Mouse (Mus musculus) hindbrain, embryonic 12.5 days (tissue): ENCODE data around the gene Plppr3. TPM values are rescaled to one million over a fixed set of nuclear protein-coding genes. Genes with fewer than 3 reads are reported as not detected.

Experiments
- ATAC-seq: fragments of 200-750 bp; cut with Nextera tagmentation; 2 replicates; pipeline ENCODE4 v1.8.0; 2017; ENCODE audit warnings: moderate TSS enrichment; ENCODE audit not compliant: low FRiP score
- H3K27ac ChIP-seq: fragments of 300-500 bp; sonication (generic); 2 replicates; pipeline ENCODE4 v1.5.1; 2016; ENCODE audit warnings: mild to moderate bottlenecking
- H3K27me3 ChIP-seq: fragments of 300-500 bp; sonication (generic); 2 replicates; pipeline ENCODE4 v1.6.1; 2016; ENCODE audit warnings: mild to moderate bottlenecking
- H3K36me3 ChIP-seq: fragments of 300-500 bp; sonication (generic); 2 replicates; pipeline ENCODE4 v1.6.1; 2016; ENCODE audit warnings: mild to moderate bottlenecking
- H3K4me1 ChIP-seq: fragments of 300-500 bp; sonication (generic); 2 replicates; pipeline ENCODE4 v1.6.1; 2016
- H3K4me2 ChIP-seq: fragments of 300-500 bp; sonication (generic); replicated peaks from 2 replicates; pipeline ENCODE4 v1.6.1; 2016; ENCODE audit warnings: mild to moderate bottlenecking
- H3K4me3 ChIP-seq: fragments of 300-500 bp; sonication (generic); 2 replicates; pipeline ENCODE4 v1.5.1; 2016; ENCODE audit warnings: mild to moderate bottlenecking
- H3K9ac ChIP-seq: fragments of 300-500 bp; sonication (generic); 2 replicates; pipeline ENCODE4 v1.6.1; 2016; ENCODE audit warnings: mild to moderate bottlenecking, moderate library complexity
- H3K9me3 ChIP-seq: fragments of 300-500 bp; sonication (generic); replicated peaks from 2 replicates; pipeline ENCODE4 v1.6.1; 2016; ENCODE audit warnings: mild to moderate bottlenecking
- WGBS: fragments of 180-500 bp; shearing (Covaris S2); methylation state at CpG from one replicate; pipeline ENCODE4 v1.1.7; 2016; 5-methylcytosine and 5-hydroxymethylcytosine counted together
- polyA plus RNA-seq: library from polyadenylated mRNA; unstranded; fragments of >200 nt; fragmentation: Nextera tagmentation; extraction: Ambion mirVana; gene quantifications from 2 replicates; pipeline ENCODE4 v1.2.1, GENCODE M21; 2016

Gene Plppr3
- polyA plus RNA-seq, 1 experiment from 2014 or later: 289 TPM

DNA sequence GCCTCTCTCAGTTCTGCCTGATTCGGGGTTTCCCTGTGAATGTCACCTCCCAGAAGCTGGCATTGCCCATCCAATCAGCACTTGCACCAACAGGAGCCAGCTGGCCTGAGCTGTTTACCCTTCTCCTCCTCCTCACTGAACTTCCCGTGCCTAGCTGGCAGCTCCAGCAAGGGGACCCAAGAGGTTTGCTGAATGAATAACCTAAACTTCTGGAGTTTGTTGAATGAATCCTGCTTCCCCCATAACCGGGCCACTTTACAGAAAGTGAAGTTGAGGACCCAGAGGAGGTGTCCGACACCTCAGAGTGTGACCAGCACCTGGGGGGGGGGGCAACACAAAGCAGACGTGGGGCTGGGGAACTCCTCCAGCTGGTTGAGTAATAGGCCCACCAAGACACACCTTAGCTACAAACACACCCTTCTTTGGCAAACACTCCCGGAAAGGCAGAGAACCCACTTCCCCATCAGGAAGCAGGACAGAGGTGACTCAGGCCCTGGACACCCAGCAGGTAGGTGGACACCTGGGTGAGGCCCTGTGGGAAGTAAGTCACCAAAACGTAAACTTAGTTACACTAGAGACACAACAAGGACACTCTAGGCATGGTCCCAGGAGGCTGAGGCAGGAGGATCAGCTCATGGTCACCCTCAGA, 40.6 kb upstream of the Plppr3 start:
- 82% methylated on average over 7 of the region's 7 CpGs for WGBS
- Histone ChIP-seq H3K36me3 (peaks cover 27% of the 10 kb centered on the region), H3K9me3 (no peaks in the 10 kb centered on the region; the same call in 1 of the 2 replicates), H3K27me3 (peaks cover 30% of the 10 kb centered on the region), H3K4me3 (no peak overlapping the region), H3K9ac (peak overlapping the region; percentile 45; the same call in 1 of the 2 replicates), H3K4me2 (peak overlapping the region; percentile 98), H3K4me1 (peaks cover 47% of the 10 kb centered on the region), H3K27ac (no peak overlapping the region)
- ATAC-seq: no peak

- ATAC-seq: no peak
- Histone ChIP-seq H3K27me3 (peaks cover 23% of the 10 kb centered on the region), H3K9me3 (no peaks in the 10 kb centered on the region; the same call in 1 of the 2 replicates), H3K4me3 (no peak overlapping the region), H3K27ac (no peak overlapping the region), H3K4me2 (peak overlapping the region; percentile 98; the same call in 1 of the 2 replicates), H3K36me3 (peaks cover 27% of the 10 kb centered on the region), H3K4me1 (peaks cover 43% of the 10 kb centered on the region), H3K9ac (peak overlapping the region; percentile 45; the same call in 1 of the 2 replicates)
- WGBS: 69% methylated on average over 11 of the region's 11 CpGs
Observed at GRCm38 (mm10) chr10:79914131-79914947, 39.9 kb upstream of the Plppr3 start.

- no peak overlapping the region for H3K4me2 ChIP-seq
- peaks cover 4% of the 10 kb centered on the region for H3K27me3 ChIP-seq
- no peaks in the 10 kb centered on the region for H3K9me3 ChIP-seq
- no peak for ATAC-seq
- WGBS: 69% methylated on average over 20 of the region's 20 CpGs
- H3K36me3 ChIP-seq: peaks cover 27% of the 10 kb centered on the region
- H3K27ac ChIP-seq: no peak overlapping the region
- no peak overlapping the region for H3K4me3 ChIP-seq
- no peak overlapping the region for H3K9ac ChIP-seq
- peaks cover 37% of the 10 kb centered on the region for H3K4me1 ChIP-seq
Observed at GRCm38 (mm10) chr10:79912412-79912811, 38.0 kb upstream of the Plppr3 start.

- no peaks in the 10 kb centered on the region for H3K9me3 ChIP-seq
- 96% methylated on average over 4 of the region's 4 CpGs for WGBS
- peaks cover 44% of the 10 kb centered on the region for H3K36me3 ChIP-seq
- no peak within 1 kb of the TSS for H3K4me3 ChIP-seq
- ATAC-seq: no peak
- no peak within 1 kb of the TSS for H3K4me2 ChIP-seq
- peak within 1 kb of the TSS; percentile 77; the same call in 1 of the 2 replicates for H3K27ac ChIP-seq
- H3K27me3 ChIP-seq: no peaks in the 10 kb centered on the region
- no peak within 1 kb of the TSS for H3K9ac ChIP-seq
- peaks cover 26% of the 10 kb centered on the region for H3K4me1 ChIP-seq
Observed at GRCm38 (mm10) chr10:79910556-79910955, 36.1 kb upstream of the Plppr3 start, which contains the start of gene Gm26602. Gene Gm26602 (plus strand): TSS chr10:79910856.

DNA sequence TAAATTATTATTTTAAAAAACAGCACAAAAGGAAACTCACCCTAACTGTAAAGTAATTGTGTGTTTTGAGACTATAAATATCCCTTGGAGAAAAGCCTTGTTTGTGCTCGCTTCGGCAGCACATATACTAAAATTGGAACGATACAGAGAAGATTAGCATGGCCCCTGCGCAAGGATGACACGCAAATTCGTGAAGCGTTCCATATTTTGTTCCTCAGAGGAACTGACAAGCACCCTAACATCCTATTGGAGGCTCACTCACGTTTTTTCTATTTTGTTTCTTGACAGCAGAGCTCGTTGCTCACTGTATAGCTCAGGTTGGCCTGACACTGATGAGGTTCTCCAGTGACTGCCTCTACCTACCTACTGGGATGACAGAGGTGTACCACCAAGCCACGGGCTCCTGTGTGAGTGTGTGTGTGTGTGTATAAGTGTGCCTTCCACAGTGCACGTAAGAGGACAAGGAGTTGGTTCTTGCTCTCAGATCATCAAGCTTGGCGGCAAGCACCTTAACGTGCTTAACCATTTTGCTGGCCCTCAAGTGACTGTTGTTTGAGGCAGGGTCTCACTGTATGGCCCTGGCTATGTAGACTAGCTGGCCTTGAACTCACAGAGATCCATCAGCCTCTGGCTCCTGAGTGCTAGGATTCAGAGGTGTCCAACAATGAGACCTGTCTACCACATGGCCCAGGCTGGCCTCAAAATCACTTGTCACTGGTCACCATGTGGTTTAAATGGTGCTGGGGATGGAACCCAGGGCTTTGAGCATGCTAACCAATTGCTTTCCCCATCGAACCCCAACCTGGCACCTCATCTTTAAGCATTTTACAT, 34.9 kb upstream of the Plppr3 start:
- WGBS: 24% methylated on average over 14 of the region's 14 CpGs
- peak; percentile 54 for ATAC-seq
- Histone ChIP-seq H3K4me1 (peaks cover 13% of the 10 kb centered on the region), H3K27me3 (no peaks in the 10 kb centered on the region), H3K9me3 (no peaks in the 10 kb centered on the region), H3K4me2 (peak overlapping the region; percentile 46), H3K4me3 (peak overlapping the region; percentile 55; the same call in 1 of the 2 replicates), H3K36me3 (peaks cover 53% of the 10 kb centered on the region), H3K9ac (peak overlapping the region; percentile 27), H3K27ac (peak overlapping the region; percentile 96)

GRCm38 (mm10) chr10:79908167-79909091, 34.0 kb upstream of the Plppr3 start, which contains the start of gene Med16:
Gene Med16 (minus strand): TSS chr10:79908923.
- Histone ChIP-seq H3K9me3 (no peaks in the 10 kb centered on the region), H3K4me2 (peak within 1 kb of the TSS; percentile 46), H3K4me1 (peaks cover 11% of the 10 kb centered on the region), H3K9ac (peak within 1 kb of the TSS; percentile 78), H3K27ac (peak within 1 kb of the TSS; percentile 96), H3K4me3 (peak within 1 kb of the TSS; percentile 55), H3K36me3 (peaks cover 59% of the 10 kb centered on the region), H3K27me3 (no peaks in the 10 kb centered on the region)
- 1% methylated on average over 52 of the region's 52 CpGs for WGBS
- peak; percentile 92 for ATAC-seq

GRCm38 (mm10) chr10:79907415-79907814, 33.0 kb upstream of the Plppr3 start:
- Histone ChIP-seq H3K9me3 (no peaks in the 10 kb centered on the region), H3K4me3 (peak overlapping the region; percentile 55; the same call in 1 of the 2 replicates), H3K4me2 (0 out of 2 replicates have a peak overlapping the region, but pooled peaks have one; percentile 46), H3K27ac (no peak overlapping the region), H3K9ac (0 out of 2 replicates have a peak overlapping the region, but pooled peaks have one; percentile 32), H3K4me1 (peaks cover 11% of the 10 kb centered on the region), H3K27me3 (peaks cover 9% of the 10 kb centered on the region), H3K36me3 (peaks cover 62% of the 10 kb centered on the region)
- ATAC-seq: no peak
- WGBS: 94% methylated on average over 10 of the region's 10 CpGs

GRCm38 (mm10) chr10:79906712-79907111, 32.3 kb upstream of the Plppr3 start:
- H3K27ac ChIP-seq: no peak overlapping the region
- H3K4me2 ChIP-seq: no peak overlapping the region
- H3K9ac ChIP-seq: no peak overlapping the region
- WGBS: 87% methylated on average over 9 of the region's 9 CpGs
- no peak overlapping the region for H3K4me3 ChIP-seq
- H3K27me3 ChIP-seq: peaks cover 11% of the 10 kb centered on the region
- H3K36me3 ChIP-seq: peaks cover 59% of the 10 kb centered on the region
- H3K9me3 ChIP-seq: no peaks in the 10 kb centered on the region
- peaks cover 11% of the 10 kb centered on the region for H3K4me1 ChIP-seq
- ATAC-seq: no peak

DNA sequence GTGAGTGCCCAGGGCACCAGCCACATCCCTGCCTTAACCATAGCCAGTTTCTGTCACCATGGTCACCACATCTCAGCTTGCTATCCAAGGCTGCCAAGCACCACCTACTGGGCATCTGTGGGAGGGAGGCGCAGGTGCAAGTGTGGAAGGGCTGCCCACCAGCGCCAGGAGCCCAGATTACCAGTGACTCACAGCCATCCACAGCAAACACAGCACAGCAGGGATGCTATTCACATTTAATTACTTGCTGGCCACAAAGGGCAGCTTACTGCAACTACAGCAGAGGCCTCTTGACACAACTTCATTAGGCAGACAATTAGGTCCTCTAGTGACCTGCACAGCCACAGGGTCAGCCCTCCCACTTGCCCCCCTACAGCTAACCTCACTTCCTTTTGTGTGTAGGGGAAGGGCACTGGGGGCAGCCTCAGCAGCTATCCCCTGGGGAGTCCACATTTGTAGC, 26.5 kb upstream of the Plppr3 start:
- Histone ChIP-seq H3K9ac (no peak overlapping the region), H3K27me3 (peaks cover 34% of the 10 kb centered on the region), H3K4me3 (no peak overlapping the region), H3K27ac (peak overlapping the region; percentile 36; the same call in 1 of the 2 replicates), H3K4me2 (no peak overlapping the region), H3K4me1 (peaks cover 10% of the 10 kb centered on the region), H3K9me3 (no peaks in the 10 kb centered on the region), H3K36me3 (peaks cover 73% of the 10 kb centered on the region)
- WGBS: 24% methylated on average over 2 of the region's 2 CpGs
- peak; percentile 65 for ATAC-seq

DNA sequence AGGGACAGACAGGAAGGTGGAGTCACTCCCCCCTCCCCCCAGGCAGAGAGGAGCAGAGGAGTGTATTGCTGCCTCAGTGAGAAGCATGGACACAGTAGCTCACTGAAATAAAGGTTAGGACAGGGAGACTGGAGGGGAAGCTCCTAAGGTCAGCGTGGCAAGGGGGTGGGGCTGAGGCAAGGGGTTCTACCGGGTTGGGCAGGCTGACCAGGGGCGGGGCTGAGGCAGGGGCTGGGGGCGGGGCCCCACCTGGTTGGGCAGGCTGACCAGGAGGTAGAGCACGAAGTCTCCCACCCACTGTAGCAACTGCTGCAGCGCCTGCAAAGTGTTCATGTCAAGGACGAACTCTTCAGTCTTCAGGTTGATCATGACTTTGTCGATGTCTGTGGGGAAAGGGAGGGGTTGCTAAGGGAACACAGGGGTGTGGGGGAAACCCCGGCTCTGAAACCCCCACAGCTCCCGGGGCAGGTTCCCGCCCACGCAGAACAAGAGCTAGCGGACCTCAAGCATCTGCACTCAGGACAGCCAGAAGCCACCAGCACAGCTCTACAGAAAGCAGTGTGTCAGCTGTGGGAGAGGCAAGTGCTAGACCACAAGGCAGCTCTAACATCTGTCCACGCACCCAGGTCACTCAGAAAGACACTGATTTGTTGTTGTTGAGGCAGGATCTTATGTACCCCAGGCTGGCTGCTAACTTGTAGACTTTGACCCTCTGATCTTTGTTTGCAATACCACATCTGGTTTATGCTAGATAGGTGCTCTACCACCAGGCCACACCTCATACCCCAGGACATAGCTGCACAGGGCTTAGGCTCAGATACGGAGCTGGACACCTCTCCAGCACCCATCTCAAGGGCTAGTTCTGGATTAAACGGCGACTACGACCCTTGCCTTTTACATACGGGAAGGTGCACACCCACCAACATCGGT, 23.1 kb upstream of the Plppr3 start:
- 51% methylated on average over 20 of the region's 20 CpGs for WGBS
- H3K27ac ChIP-seq: no peak overlapping the region
- peaks cover 10% of the 10 kb centered on the region for H3K4me1 ChIP-seq
- no peak for ATAC-seq
- no peak overlapping the region for H3K9ac ChIP-seq
- H3K4me3 ChIP-seq: no peak overlapping the region
- H3K9me3 ChIP-seq: no peaks in the 10 kb centered on the region
- no peak overlapping the region for H3K4me2 ChIP-seq
- H3K27me3 ChIP-seq: peaks cover 27% of the 10 kb centered on the region
- H3K36me3 ChIP-seq: peaks cover 65% of the 10 kb centered on the region
